Mouse (Mus musculus) naive thymus-derived CD4-positive, alpha-beta T cell, adult 2 months (primary cell): ENCODE results near the gene Aldh3b3.
"Not testable (repeated sequence)": the region's sequence is repeated elsewhere in the genome, so short reads cannot be mapped to it uniquely, and the experiment has no call there.

Source experiments
- DNase-seq: peaks from one replicate; pipeline ENCODE4 v3.0.0-alpha.2; 2011; ENCODE audit warnings: low read depth

Aldh3b3 gene

DNA sequence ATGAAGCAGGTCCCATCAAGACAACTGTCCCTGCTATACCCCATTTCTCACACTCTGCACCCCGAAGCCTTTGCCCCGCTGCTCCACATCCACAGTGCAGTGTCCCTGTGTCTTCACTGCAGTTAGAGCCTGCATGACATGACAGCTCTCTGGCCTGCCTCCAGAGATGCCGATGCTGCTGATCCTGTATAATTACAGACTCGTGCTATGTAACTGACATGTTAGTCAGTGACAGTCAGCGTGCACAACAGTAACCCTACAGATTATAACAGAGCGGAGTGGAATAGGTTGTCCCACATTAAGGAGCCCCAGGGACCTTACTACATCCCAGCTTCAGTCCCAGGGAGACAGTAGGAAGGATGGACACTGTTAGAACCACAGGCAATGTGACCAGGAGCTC, 16.2 kb downstream of the Aldh3b3 start:
- DNase-seq: not testable (repeated sequence)

DNA sequence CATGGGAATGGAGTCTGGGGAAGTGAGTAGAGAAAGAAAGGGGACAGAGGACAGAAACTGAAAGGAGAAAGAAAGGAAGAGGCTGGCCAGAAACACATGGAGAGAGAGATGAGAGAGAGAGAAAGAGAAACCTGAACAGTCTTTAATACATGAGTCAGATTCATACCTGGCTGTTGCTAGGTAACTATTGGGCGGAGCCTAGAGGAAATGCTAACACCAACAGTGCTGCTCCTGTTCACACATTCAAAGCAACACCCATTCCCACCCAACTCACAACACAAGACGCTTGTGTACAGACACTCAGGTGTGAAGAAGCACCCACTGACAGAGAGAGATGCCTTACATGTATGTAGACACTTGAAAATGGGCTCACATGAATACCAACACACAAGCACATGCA, 17.4 kb downstream of the Aldh3b3 start:
- DNase-seq: no peak

GRCm38 (mm10) chr19:3980309-3980708, 21.9 kb downstream of the Aldh3b3 start:
- DNase-seq: peak; percentile 90

DNA sequence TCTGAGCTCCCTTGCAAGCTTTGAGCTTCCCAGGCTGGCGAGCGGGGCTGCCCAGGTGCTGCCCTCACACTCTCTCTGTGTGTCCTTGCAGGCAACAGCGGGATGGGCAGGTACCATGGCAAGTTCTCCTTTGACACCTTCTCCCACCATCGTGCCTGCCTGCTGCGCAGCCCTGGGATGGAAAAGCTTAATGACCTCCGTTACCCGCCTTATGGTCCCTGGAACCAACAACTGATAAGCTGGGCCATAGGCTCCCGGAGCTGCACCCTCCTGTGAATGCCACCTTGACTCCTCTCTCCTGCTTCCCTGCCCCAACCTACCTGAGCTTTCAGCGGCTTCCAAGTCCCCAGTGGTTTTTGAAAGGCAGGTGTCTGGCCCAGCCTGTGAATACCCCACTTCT, 22.5 kb downstream of the Aldh3b3 start:
- no peak for DNase-seq

GRCm38 (mm10) chr19:3983527-3984200, 25.2 kb downstream of the Aldh3b3 start:
- no peak for DNase-seq

DNA sequence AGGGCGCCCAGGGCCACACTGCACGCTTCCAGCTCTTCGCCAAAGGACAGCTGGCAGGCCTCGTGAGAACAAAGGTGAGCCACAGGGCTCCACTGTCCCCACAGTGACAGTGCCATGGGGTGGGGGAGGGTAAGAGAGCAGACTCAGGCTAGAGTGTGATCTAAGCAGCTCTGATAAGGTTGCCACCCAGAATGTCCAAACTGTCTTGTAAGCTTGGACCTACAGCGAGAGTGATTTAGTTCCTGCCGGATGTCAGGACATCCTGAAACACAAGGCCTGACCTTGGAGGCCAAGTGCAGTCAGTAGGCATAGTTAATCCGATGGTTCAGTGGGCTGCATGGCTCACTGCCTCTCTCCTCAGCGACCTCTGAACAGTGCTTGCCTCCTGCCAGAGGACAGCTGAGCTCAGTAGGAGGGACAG, 26.8 kb downstream of the Aldh3b3 start:
- no peak for DNase-seq

GRCm38 (mm10) chr19:3986334-3986733, 27.9 kb downstream of the Aldh3b3 start, which contains the start of gene Acy3:
Gene Acy3, plus strand, starts transcription at chr19:3986570.
- DNase-seq: no peak

DNA sequence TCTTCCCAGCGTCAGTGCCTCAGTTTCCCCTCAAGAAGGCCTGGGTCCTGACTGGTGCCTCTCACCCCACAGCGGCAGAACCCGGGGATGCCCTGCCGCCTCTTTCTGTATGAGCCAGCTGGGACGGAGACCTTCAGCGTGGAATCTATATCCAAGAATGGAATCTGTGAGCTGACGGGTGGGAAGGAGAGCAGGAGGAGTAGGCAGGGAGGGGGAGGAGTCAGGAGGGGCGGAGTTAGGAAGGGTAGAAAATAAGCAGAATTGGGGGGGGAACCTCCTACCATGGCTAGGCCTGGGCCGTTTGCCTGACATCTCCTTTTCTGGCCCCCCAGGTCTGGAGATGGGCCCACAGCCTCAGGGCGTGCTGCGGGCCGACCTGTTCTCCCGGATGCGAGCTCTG, 29.6 kb downstream of the Aldh3b3 start:
- DNase-seq: no peak

GRCm38 (mm10) chr19:3988750-3989149, 30.3 kb downstream of the Aldh3b3 start:
- DNase-seq: no peak

DNA sequence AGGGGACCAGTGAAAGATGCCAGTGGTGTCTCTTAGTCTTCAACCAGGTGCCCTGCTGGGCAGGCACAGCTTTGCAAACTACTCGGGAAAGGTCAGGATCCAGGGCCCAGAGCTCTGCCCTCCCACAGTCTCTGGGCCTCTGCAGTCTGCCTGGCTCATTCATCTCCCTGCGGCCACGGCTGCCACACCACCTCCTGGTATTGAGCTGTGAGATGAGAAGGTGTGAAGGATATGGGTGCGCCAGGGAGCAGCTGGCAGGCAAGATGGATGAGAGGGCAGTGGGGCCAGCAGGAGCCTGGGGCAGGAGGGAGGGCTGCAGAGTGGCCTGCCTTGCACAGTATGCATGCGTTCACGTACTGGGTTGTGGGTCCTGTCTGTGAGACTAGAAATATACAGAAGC, 32.4 kb downstream of the Aldh3b3 start:
- no peak for DNase-seq

- DNase-seq: no peak
Measured at GRCm38 (mm10) chr19:3991562-3991961, 33.1 kb downstream of the Aldh3b3 start.

DNA sequence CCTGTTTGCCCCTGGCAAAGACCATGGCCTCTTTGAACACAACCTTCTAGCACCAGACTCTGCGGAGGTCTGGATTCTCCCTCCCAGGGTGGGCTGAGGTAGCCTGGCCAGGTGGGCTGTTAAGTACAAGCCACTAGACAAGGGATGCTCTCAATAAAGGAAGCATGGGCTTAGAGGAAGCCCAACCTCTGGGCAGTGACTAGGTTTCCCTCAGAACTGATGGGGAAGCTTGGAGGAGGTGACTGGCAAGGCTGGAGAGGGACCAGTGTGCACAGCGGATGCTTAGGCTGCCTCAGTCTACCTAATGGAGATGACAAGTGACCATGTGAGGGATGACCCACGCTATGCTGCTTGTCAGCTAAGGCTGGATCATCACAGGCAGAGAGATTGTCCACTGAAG, 33.5 kb downstream of the Aldh3b3 start:
- DNase-seq: no peak

GRCm38 (mm10) chr19:3992416-3992815, 34.0 kb downstream of the Aldh3b3 start, which contains the start of gene Tbx10:
Gene Tbx10, plus strand, starts transcription at chr19:3992752.
- DNase-seq: no peak

GRCm38 (mm10) chr19:3994932-3995331, 36.5 kb downstream of the Aldh3b3 start:
- DNase-seq: no peak

- no peak for DNase-seq
Measured at GRCm38 (mm10) chr19:3995505-3995904, 37.1 kb downstream of the Aldh3b3 start.

DNA sequence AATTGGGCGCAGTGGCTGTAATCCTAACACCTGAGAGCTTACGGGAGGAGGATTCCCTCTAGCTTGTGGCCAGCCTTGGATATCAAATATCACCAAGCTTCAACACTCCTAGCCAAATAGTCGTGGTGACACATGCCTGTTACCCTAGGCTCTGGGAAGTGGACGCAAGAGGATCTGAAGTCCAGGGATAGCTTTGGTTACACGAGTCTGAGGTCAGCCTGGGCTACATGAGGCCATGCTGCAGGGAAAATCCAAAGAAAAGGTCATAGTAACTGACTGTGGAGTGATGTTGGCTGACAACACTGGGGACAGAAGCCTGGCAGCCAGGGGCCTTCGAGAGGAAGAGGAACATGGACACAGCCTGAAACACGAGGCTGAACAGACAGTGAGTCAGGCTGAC, 37.7 kb downstream of the Aldh3b3 start:
- no peak for DNase-seq

DNA sequence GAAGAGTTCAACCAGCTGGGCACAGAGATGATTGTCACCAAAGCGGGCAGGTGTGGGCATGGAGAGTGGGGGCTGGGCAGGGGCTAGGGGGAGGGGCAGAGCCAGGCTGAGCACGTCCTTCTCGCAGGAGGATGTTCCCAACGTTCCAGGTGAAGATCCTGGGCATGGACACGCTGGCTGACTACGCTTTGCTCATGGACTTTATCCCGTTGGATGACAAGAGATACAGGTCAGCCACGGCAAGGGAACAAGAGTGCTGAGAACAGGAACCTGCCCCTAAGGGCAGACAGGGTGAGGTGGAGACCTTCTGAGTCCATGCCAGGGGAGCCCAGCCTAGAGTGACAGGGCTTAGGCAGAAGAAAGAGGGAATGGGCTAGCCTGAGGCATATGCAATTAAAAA, 38.3 kb downstream of the Aldh3b3 start:
- no peak for DNase-seq

GRCm38 (mm10) chr19:3997231-3997630, 38.8 kb downstream of the Aldh3b3 start:
- no peak for DNase-seq

GRCm38 (mm10) chr19:3998335-3998734, 39.9 kb downstream of the Aldh3b3 start:
- no peak for DNase-seq

DNA sequence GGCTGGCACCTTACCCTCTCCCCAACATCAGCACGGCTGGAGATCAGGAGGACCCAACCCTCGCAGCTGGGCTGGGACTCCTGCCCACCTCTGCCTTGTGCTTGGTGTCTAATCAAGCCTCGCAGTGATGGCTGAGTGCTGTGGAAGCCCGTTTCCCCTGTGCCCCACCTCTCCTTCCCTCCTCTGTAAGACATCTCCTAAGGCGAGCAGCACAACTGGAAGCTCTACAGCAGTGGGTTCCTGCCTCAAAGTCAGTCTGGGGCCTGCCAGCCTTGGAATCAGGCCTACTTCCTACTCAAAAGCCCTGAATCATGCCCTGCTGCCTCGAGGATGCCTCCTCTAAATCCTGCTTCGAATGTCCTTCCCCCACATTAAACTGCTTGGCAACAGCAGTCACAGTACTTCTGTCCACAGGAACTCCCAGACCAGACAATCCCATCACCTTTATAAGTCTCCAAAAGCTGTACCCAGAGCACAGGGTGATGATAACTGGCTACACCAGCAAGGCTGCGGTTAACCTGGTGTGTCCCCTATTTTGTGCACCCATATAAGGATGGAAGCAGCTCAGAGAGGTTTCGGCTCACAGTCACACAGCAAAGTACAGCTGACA, 40.8 kb downstream of the Aldh3b3 start:
- DNase-seq: peak; percentile 38

DNA sequence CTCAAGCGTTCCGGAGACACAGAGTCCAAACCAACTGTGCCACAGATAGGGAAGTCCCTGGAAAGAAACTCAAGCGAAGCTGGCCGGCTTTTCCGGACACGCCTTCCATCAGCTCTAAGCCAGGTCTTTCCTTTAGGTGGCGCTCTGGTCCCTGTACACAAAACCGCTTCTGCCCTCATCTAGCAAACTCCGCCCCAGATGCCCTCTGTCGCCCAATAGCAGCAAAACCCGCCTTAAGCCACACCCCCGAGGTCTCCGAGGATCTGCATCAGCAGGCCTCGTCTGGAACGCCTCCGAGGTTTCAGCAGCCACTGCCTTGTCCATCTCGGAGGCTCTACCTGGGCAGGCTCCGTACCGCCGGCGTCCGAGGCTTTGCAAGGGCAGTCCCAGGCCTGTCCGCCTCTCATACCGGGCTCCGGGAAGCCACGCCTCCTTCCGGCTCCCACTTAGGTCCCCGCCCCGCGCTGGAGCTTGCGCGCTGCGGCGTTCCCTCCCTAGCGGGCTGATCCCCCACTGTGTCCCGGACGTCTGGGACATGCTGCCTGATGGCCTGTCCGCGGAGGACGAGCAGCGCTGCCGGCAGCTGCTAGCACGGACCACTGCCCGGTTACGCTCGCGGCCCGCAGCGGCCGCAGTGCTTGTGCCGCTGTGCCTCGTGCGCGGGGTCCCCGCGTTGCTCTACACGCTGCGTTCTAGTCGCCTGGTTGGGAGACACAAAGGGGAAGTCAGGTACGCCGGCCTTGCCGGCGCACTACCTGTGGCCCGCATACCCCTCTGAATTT, 41.9 kb downstream of the Aldh3b3 start, which contains the start of the genes Nudt8 and Gm49405:
Nudt8 (plus strand) TSS at position 462 of the 782 bp plus-strand sequence.
Gm49405 (plus strand) TSS at position 508 of the 782 bp plus-strand sequence.
- peak; percentile 99 for DNase-seq

- DNase-seq: no peak
Measured at GRCm38 (mm10) chr19:4000949-4001525, 42.6 kb downstream of the Aldh3b3 start.
